Mouse (Mus musculus) adrenal gland, postnatal 25 days (tissue): ENCODE results near the gene Ccrl2. TPM values are rescaled to one million over a fixed set of nuclear protein-coding genes. Genes with fewer than 3 reads are reported as not detected.
A peak's percentile ranks its signal among the peaks of the same experiment; 100 is the strongest.

ENCODE experiments used
- DNase-seq: peaks from one replicate; pipeline ENCODE4 v3.0.0; 2021; ENCODE audit warnings: mixed read lengths
- long read RNA-seq: library from polyadenylated mRNA; stranded (forward); transcript quantifications from one replicate; pipeline ENCODE4 v2.0.0, GENCODE M21; 2021
- total RNA-seq: library from RNA; stranded (reverse); gene quantifications from 2 replicates; pipeline ENCODE4 v1.2.3, GENCODE M21; 2021

Gene Ccrl2
- 4.2 and 4.5 TPM in 2 replicates for total RNA-seq
- long read RNA-seq, transcript Ccrl2-201 (2 exons, 2,459 nt): major isoform, 5 of 12 reads
- long read RNA-seq, partial matches to known transcripts: 0 of 12 reads
- long read RNA-seq, other reads (novel, unspliced or antisense): 1 of 12 reads

- DNase-seq: no peak
These were observed at the start of gene Ccrl2 for GRCm38 (mm10) chr9:111056798-111057543. Ccrl2 (minus strand) TSS chr9:111057519.

- no peak for DNase-seq
These were observed 46.6 kb upstream of the Ccrl2 start for GRCm38 (mm10) chr9:111103893-111104292.

GRCm38 (mm10) chr9:111103293-111103692 lies 46.0 kb upstream of the Ccrl2 start:
- no peak for DNase-seq

GRCm38 (mm10) chr9:111100406-111100805 lies 43.1 kb upstream of the Ccrl2 start:
- DNase-seq: no peak

GRCm38 (mm10) chr9:111097543-111097942 lies 40.2 kb upstream of the Ccrl2 start:
- no peak for DNase-seq

GRCm38 (mm10) chr9:111096419-111097326 lies 39.4 kb upstream of the Ccrl2 start:
- DNase-seq: no peak

GRCm38 (mm10) chr9:111095710-111096109 lies 38.4 kb upstream of the Ccrl2 start:
- no peak for DNase-seq

- DNase-seq: no peak
These were observed 37.3 kb upstream of the Ccrl2 start for GRCm38 (mm10) chr9:111094626-111095025.

GRCm38 (mm10) chr9:111093094-111093493 lies 35.8 kb upstream of the Ccrl2 start:
- peak; percentile 53 for DNase-seq

GRCm38 (mm10) chr9:111092657-111093056 lies 35.3 kb upstream of the Ccrl2 start:
- no peak for DNase-seq

- no peak for DNase-seq
These were observed 31.6 kb upstream of the Ccrl2 start for GRCm38 (mm10) chr9:111088886-111089285.

- no peak for DNase-seq
These were observed 30.6 kb upstream of the Ccrl2 start for GRCm38 (mm10) chr9:111087960-111088359.

- no peak for DNase-seq
These were observed 29.8 kb upstream of the Ccrl2 start for GRCm38 (mm10) chr9:111086995-111087606.

- DNase-seq: no peak
These were observed 28.8 kb upstream of the Ccrl2 start for GRCm38 (mm10) chr9:111086137-111086536.

- no peak for DNase-seq
These were observed 28.0 kb upstream of the Ccrl2 start for GRCm38 (mm10) chr9:111085329-111085728.

- DNase-seq: no peak
These were observed 24.4 kb upstream of the Ccrl2 start for GRCm38 (mm10) chr9:111081765-111082164.

GRCm38 (mm10) chr9:111080801-111081200 lies 23.5 kb upstream of the Ccrl2 start:
- no peak for DNase-seq

GRCm38 (mm10) chr9:111077745-111078144 lies 20.4 kb upstream of the Ccrl2 start:
- DNase-seq: no peak

- no peak for DNase-seq
These were observed 15.7 kb upstream of the Ccrl2 start for GRCm38 (mm10) chr9:111072971-111073370.

GRCm38 (mm10) chr9:111072175-111072574 lies 14.9 kb upstream of the Ccrl2 start:
- peak; percentile 58 for DNase-seq

GRCm38 (mm10) chr9:111070546-111070961 lies 13.2 kb upstream of the Ccrl2 start:
- DNase-seq: peak; percentile 46

GRCm38 (mm10) chr9:111067052-111067451 lies 9.7 kb upstream of the Ccrl2 start:
- DNase-seq: no peak

- no peak for DNase-seq
These were observed 5.5 kb upstream of the Ccrl2 start for GRCm38 (mm10) chr9:111062840-111063239.
